Mouse (Mus musculus) v-Abl transformed pro-B cells (cell line): ENCODE data around the gene Phf10.
"Not testable (repeated sequence)": the region's sequence is repeated elsewhere in the genome, so short reads cannot be mapped to it uniquely, and the experiment has no call there.

Experiments
- in situ Hi-C, 2 experiments: fragments of 400-800 bp; cut with MboI; formaldehyde crosslinking; loops; one replicate each; pipeline ENCODE4 v1.15.1; 2025; ENCODE audit not compliant: unreplicated experiment in 2 of 2

Gene Phf10

GRCm38 (mm10) chr17:14904206-14904605 lies 56.9 kb downstream of the Phf10 start:
- in situ Hi-C loops, result loop anchor here (5.0 to 25.0 kb wide), 2 partner anchors 377 to 1867 kb away; no protein-coding TSS in a partner anchor

- in situ Hi-C loops, result loop anchor here (5.0 to 25.0 kb wide), 2 partner anchors 376 to 1866 kb away; no protein-coding TSS in a partner anchor
These were observed 57.9 kb downstream of the Phf10 start for GRCm38 (mm10) chr17:14903212-14903611.

GRCm38 (mm10) chr17:14898972-14899371 lies 62.1 kb downstream of the Phf10 start:
- in situ Hi-C loops, result no loop called here

- in situ Hi-C loops, result not testable (repeated sequence)
These were observed 66.0 kb downstream of the Phf10 start for GRCm38 (mm10) chr17:14895058-14895457.
